Mouse (Mus musculus): ENCODE data around the gene Fxyd3. TPM values are rescaled to one million over a fixed set of nuclear protein-coding genes. Genes with fewer than 3 reads are reported as not detected.

The Fxyd3 gene
- polyA plus RNA-seq, 1 experiment from 2014 or later, result 0.66 TPM

DNA sequence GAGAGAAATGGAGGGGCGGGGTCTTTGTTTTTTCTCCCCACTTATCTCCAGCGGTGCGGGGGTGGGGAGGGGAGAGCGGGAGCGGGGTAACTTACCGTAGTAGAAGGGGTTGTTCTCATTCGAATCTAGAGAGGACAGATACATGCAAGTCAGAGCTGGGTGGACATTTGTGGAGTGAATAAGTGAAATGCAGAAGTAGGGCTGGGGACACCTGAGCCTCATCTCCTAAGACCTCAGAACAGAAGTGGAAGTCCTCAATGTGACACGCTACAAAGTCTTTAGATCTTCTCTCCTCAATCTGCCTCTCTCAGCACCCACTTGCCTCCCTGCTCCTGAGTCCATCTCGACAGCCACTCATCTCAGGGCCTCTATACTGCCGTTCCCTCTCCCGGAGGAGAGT lies 41.2 kb downstream of the Fxyd3 start:
- DNase-seq (ENCODE audit: low spot score) (no peak), ATAC-seq (ENCODE audit: low FRiP score) (no peak)
- H3K4me2 ChIP-seq (replicated peaks), result no peak overlapping the region
- no peaks in the 10 kb centered on the region for H3K36me3 ChIP-seq (replicated peaks; ENCODE audit: control insufficient read depth, insufficient read depth)
- H3K9ac ChIP-seq, result no peak overlapping the region
- no peak overlapping the region for H3K27ac ChIP-seq
- 0 out of 2 replicates have a peak, but pooled peaks cover 2% of the 10 kb centered on the region for H3K27me3 ChIP-seq (ENCODE audit: control insufficient read depth, insufficient read depth, low read length)
- no peak overlapping the region for H3K4me3 ChIP-seq (replicated peaks; ENCODE audit: low read length)
- H3K9me3 ChIP-seq (ENCODE audit: control insufficient read depth, low read length), result no peaks in the 10 kb centered on the region
- WGBS, result 83% methylated on average over 11 of the region's 11 CpGs
- H3K4me1 ChIP-seq (replicated peaks; ENCODE audit: control insufficient read depth, insufficient read depth, low read length), result no peaks in the 10 kb centered on the region

DNA sequence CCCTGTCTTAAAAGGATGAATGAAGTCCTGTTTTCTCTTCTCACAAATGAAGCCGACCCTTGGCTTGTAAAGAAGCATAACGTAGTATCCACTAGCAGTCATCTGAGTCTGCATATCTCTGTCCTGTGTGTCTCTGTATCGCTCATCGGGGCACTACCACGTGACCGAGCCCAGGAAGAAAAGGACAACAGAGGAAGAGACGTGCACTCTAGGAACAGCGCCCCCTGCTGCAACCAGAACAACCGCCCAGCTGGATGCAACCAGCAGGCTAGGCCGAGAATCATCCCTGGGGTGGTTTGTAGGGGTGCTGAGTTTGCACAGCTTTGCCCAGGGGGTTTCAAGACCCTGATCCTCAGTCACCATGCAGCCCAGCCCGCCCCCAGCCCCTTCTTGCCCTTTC lies 41.7 kb downstream of the Fxyd3 start:
- H3K36me3 ChIP-seq (replicated peaks; ENCODE audit: control insufficient read depth, insufficient read depth), result no peaks in the 10 kb centered on the region
- no peak overlapping the region for H3K9ac ChIP-seq
- H3K4me3 ChIP-seq (replicated peaks; ENCODE audit: low read length), result no peak overlapping the region
- H3K4me1 ChIP-seq (replicated peaks; ENCODE audit: control insufficient read depth, insufficient read depth, low read length), result no peaks in the 10 kb centered on the region
- no peaks in the 10 kb centered on the region for H3K27me3 ChIP-seq (ENCODE audit: control insufficient read depth, insufficient read depth, low read length)
- DNase-seq (ENCODE audit: low spot score) (no peak), ATAC-seq (ENCODE audit: low FRiP score) (no peak)
- no peak overlapping the region for H3K4me2 ChIP-seq (replicated peaks)
- H3K27ac ChIP-seq, result no peak overlapping the region
- WGBS, result 66% methylated on average over 11 of the region's 11 CpGs
- no peaks in the 10 kb centered on the region for H3K9me3 ChIP-seq (ENCODE audit: control insufficient read depth, low read length)

DNA sequence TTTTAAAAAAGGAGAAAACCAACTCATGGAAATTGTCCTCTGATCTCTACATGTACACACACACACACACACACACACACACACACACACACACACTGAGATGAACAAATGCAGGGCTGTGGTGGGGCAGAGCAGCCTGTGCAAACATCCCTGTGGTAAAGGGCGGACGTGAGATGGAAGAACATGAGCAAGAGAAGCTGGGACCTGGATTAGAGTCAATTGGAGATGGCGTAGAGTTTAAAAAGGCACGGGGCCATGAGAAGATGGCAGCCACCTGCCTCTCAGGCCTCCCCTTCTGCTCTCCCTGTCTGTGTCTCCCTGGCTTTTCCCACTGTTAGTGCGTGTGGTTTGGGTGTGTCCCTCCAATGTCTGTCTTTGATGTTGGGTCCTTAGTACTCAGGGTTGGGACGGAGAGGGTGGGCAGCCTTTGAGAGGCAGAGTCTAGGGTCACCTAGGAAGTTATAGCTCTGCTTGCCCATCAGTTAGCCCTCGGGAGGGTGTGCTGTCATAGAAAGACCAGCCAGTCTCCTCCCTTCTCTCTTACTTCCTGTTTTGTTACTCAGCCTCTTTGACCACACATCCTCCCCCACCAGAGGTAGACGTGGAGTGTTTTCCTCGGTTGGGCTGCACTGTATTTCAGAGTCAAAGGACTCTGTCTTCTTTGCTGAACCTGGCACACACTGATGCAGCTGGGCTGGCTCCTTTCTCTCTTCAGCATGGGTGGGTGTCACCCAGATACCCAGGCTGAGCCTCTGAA lies 42.9 kb downstream of the Fxyd3 start:
- Histone ChIP-seq H3K27ac (no peak overlapping the region), H3K4me3 (replicated peaks; ENCODE audit: low read length) (no peak overlapping the region), H3K4me1 (replicated peaks; ENCODE audit: control insufficient read depth, insufficient read depth, low read length) (no peaks in the 10 kb centered on the region), H3K36me3 (replicated peaks; ENCODE audit: control insufficient read depth, insufficient read depth) (no peaks in the 10 kb centered on the region), H3K4me2 (replicated peaks) (no peak overlapping the region), H3K27me3 (ENCODE audit: control insufficient read depth, insufficient read depth, low read length) (no peaks in the 10 kb centered on the region), H3K9me3 (ENCODE audit: control insufficient read depth, low read length) (no peaks in the 10 kb centered on the region), H3K9ac (no peak overlapping the region)
- DNase-seq (ENCODE audit: low spot score) (no peak), ATAC-seq (ENCODE audit: low FRiP score) (no peak)
- WGBS, result 76% methylated on average over 9 of the region's 9 CpGs

DNA sequence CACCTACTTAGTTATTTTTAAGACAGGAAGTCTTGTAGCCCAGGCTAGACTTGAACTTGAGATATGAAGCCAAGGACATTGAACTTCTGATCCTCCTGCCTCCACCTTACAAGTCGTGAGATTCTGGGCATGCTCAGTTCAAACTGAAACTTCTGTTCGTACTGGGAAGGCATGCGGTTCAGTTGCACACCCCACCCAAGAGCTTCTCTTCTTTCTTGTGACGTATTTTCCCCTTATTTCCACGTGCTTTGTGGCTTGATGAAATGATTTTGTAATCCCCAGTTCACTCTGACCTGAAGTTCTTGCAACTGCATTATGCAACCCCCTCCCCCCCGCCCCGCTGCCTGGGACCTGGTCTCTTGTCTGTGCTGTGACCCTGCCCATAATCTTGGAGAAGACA lies 44.8 kb downstream of the Fxyd3 start:
- no peak overlapping the region for H3K4me3 ChIP-seq (replicated peaks; ENCODE audit: low read length)
- no peak overlapping the region for H3K9ac ChIP-seq
- WGBS, result 84% methylated on average over 7 of the region's 7 CpGs
- no peak overlapping the region for H3K27ac ChIP-seq
- no peaks in the 10 kb centered on the region for H3K4me1 ChIP-seq (replicated peaks; ENCODE audit: control insufficient read depth, insufficient read depth, low read length)
- H3K4me2 ChIP-seq (replicated peaks), result no peak overlapping the region
- DNase-seq (ENCODE audit: low spot score), result no peak
- no peaks in the 10 kb centered on the region for H3K27me3 ChIP-seq (ENCODE audit: control insufficient read depth, insufficient read depth, low read length)
- no peaks in the 10 kb centered on the region for H3K9me3 ChIP-seq (ENCODE audit: control insufficient read depth, low read length)
- no peaks in the 10 kb centered on the region for H3K36me3 ChIP-seq (replicated peaks; ENCODE audit: control insufficient read depth, insufficient read depth)
- ATAC-seq (ENCODE audit: low FRiP score), result no peak

DNA sequence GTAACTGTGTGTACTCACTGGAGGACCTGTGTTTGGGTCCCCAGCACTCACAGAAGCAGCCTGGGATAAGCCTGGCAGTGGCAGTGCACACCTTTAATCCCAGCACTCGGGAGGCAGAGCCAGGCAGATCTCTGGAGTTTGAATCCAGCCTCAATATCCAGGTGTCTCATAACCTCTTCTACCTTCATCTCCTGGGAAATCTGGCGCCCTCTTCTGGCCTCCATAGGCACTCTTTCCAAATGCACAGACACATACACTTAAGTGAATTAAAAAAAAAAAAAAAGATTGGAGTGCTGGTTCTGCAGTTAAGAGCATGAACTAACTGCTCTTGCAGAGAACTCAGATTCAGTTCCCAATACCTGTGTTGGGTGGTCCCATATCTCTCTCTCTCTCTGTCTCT lies 45.8 kb downstream of the Fxyd3 start:
- Histone ChIP-seq H3K27ac (no peak overlapping the region), H3K4me2 (replicated peaks) (no peak overlapping the region), H3K36me3 (replicated peaks; ENCODE audit: control insufficient read depth, insufficient read depth) (no peaks in the 10 kb centered on the region), H3K9me3 (ENCODE audit: control insufficient read depth, low read length) (no peaks in the 10 kb centered on the region), H3K27me3 (ENCODE audit: control insufficient read depth, insufficient read depth, low read length) (no peaks in the 10 kb centered on the region), H3K4me3 (replicated peaks; ENCODE audit: low read length) (no peak overlapping the region), H3K9ac (no peak overlapping the region), H3K4me1 (replicated peaks; ENCODE audit: control insufficient read depth, insufficient read depth, low read length) (no peaks in the 10 kb centered on the region)
- DNase-seq (ENCODE audit: low spot score) (no peak), ATAC-seq (ENCODE audit: low FRiP score) (no peak)
- WGBS, result 76% methylated on average over 2 of the region's 2 CpGs

DNA sequence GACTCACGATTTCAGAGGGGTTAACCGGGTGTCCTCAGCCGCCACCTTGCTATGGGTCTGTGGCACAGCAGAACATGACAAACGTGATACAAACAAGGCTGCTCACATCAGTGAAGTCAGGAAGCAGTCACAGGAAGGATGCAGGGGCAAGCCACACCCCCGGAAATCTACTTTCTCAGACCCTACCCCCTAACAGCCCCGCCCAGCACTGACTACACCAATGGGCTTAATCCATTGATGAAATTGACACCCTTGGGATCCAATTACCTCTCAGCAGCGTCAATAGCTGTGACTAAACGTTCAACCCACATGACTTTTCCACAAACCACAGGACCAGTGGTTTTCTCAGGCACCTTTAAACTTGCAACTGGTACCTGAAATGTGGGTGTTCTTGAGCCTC lies 47.9 kb downstream of the Fxyd3 start:
- no peaks in the 10 kb centered on the region for H3K36me3 ChIP-seq (replicated peaks; ENCODE audit: control insufficient read depth, insufficient read depth)
- ATAC-seq (ENCODE audit: low FRiP score) (no peak), DNase-seq (ENCODE audit: low spot score) (no peak)
- no peak overlapping the region for H3K4me3 ChIP-seq (replicated peaks; ENCODE audit: low read length)
- no peaks in the 10 kb centered on the region for H3K4me1 ChIP-seq (replicated peaks; ENCODE audit: control insufficient read depth, insufficient read depth, low read length)
- H3K27ac ChIP-seq, result no peak overlapping the region
- H3K9ac ChIP-seq, result no peak overlapping the region
- WGBS, result 73% methylated on average over 8 of the region's 8 CpGs
- H3K27me3 ChIP-seq (ENCODE audit: control insufficient read depth, insufficient read depth, low read length), result no peaks in the 10 kb centered on the region
- H3K9me3 ChIP-seq (ENCODE audit: control insufficient read depth, low read length), result no peaks in the 10 kb centered on the region
- H3K4me2 ChIP-seq (replicated peaks), result no peak overlapping the region

Small RNAs within 50 kb of the gene (microRNA-seq; reads per million reads assigned to microRNA genes)
- not detected for gene Mir7050

Other genes starting within 250 kb of the Fxyd3 start
- gene Ffar3, start 220.5 kb downstream of the Fxyd3 start, polyA plus RNA-seq (2014; fragmentation: Nextera tagmentation; extraction: Ambion mirVana), result not detected in 2 replicates
- gene Ffar1, start 215.1 kb downstream of the Fxyd3 start, polyA plus RNA-seq (2014; fragmentation: Nextera tagmentation; extraction: Ambion mirVana), result not detected in 2 replicates
- gene Cd22, start 196.4 kb downstream of the Fxyd3 start, polyA plus RNA-seq (2014; fragmentation: Nextera tagmentation; extraction: Ambion mirVana), result 0.17 TPM in 1 of 2 replicates, not detected in the other
- gene Mag, start 161.8 kb downstream of the Fxyd3 start, polyA plus RNA-seq (2014; fragmentation: Nextera tagmentation; extraction: Ambion mirVana), result 3.4 and 4.3 TPM in 2 replicates
- not detected in 2 replicates for gene Hamp2, start 152.0 kb downstream of the Fxyd3 start, polyA plus RNA-seq (2014; fragmentation: Nextera tagmentation; extraction: Ambion mirVana)
- gene Hamp, start 132.7 kb downstream of the Fxyd3 start, polyA plus RNA-seq (2014; fragmentation: Nextera tagmentation; extraction: Ambion mirVana), result not detected in 2 replicates
- gene Usf2, start 119.9 kb downstream of the Fxyd3 start, polyA plus RNA-seq (2014; fragmentation: Nextera tagmentation; extraction: Ambion mirVana), result 24.9 and 26.5 TPM in 2 replicates
- gene Lsr, start 103.2 kb downstream of the Fxyd3 start, polyA plus RNA-seq (2014; fragmentation: Nextera tagmentation; extraction: Ambion mirVana), result 19.6 and 21.7 TPM in 2 replicates
- gene Fam187b, start 102.9 kb downstream of the Fxyd3 start, polyA plus RNA-seq (2014; fragmentation: Nextera tagmentation; extraction: Ambion mirVana), result 0.22 and 1.0 TPM in 2 replicates
- gene Fxyd5, start 34.2 kb downstream of the Fxyd3 start, polyA plus RNA-seq (2014; fragmentation: Nextera tagmentation; extraction: Ambion mirVana), result 13.6 and 14.8 TPM in 2 replicates
- 236 and 249 TPM in 2 replicates for gene Fxyd7, start 25.2 kb downstream of the Fxyd3 start, polyA plus RNA-seq (2014; fragmentation: Nextera tagmentation; extraction: Ambion mirVana)
- 34.1 and 59.0 TPM in 2 replicates for gene Fxyd1, start 19.5 kb downstream of the Fxyd3 start, polyA plus RNA-seq (2014; fragmentation: Nextera tagmentation; extraction: Ambion mirVana)
- gene Lgi4, start 17.4 kb downstream of the Fxyd3 start, polyA plus RNA-seq (2014; fragmentation: Nextera tagmentation; extraction: Ambion mirVana), result 0.28 and 0.60 TPM in 2 replicates
- 0.55 and 0.67 TPM in 2 replicates for gene Hpn, start 38.6 kb upstream of the Fxyd3 start, polyA plus RNA-seq (2014; fragmentation: Nextera tagmentation; extraction: Ambion mirVana)
- gene Scn1b, start 50.3 kb upstream of the Fxyd3 start, polyA plus RNA-seq (2014; fragmentation: Nextera tagmentation; extraction: Ambion mirVana), result 13.0 and 18.3 TPM in 2 replicates
- gene Gramd1a, start 79.2 kb upstream of the Fxyd3 start, polyA plus RNA-seq (2014; fragmentation: Nextera tagmentation; extraction: Ambion mirVana), result 191 and 198 TPM in 2 replicates
- not detected in 2 replicates for gene Scgb2b2, start 213.8 kb upstream of the Fxyd3 start, polyA plus RNA-seq (2014; fragmentation: Nextera tagmentation; extraction: Ambion mirVana)
- not detected in 2 replicates for gene Scgb1b2, start 215.1 kb upstream of the Fxyd3 start, polyA plus RNA-seq (2014; fragmentation: Nextera tagmentation; extraction: Ambion mirVana)

All from hindbrain, embryonic 14.5 days (tissue).